Mouse (Mus musculus): ENCODE measurements around the gene Sorl1.
"Not testable (repeated sequence)": the region's sequence is repeated elsewhere in the genome, so short reads cannot be mapped to it uniquely, and the experiment has no call there.

Sorl1 gene

GRCm38 (mm10) chr9:42094028-42094551 is 30.0 kb downstream of the Sorl1 start:
- DNase-seq (ENCODE audit: low spot score) = no peak

GRCm38 (mm10) chr9:42092749-42093148 is 31.3 kb downstream of the Sorl1 start:
- DNase-seq (ENCODE audit: low spot score) = no peak

DNA sequence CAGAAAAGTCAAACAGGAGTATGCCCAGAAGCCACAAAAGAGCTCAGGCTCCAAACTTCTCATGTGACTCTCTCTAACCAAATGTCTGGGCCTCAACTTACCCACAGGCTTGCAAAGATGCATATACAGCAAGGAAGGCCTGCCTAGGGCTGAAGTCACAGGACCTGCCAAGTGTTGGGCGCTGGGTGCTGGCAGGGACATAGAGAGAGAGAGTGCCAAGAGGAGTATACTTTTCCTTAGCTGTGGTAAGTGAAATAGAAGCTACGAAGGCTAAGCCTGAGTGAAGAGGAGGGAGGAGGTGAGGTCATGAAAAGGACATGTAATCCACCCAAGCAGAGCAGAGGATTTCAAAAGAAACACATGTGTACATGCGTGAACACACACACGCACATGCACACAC is 32.5 kb downstream of the Sorl1 start:
- no peak for DNase-seq (ENCODE audit: low spot score)

DNA sequence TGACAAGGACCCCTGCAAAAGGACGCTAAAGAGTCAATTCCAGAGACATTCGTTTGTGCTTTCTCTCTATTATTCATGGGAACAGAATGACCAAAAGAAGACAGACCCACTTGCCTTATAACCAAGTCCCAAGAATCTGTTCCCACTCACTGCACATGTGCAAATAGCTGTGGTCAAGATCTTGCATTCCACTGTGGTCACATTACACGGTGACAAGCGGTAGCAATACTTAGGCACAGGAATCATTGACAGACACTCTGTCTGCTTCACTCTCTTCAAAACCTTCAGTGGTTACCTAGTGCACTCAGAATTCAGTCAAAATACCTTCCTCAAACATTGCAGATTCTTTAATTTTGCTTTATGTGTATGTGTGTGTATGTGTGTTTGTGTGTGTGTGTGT is 36.2 kb downstream of the Sorl1 start:
- DNase-seq (ENCODE audit: low spot score) = no peak

GRCm38 (mm10) chr9:42085970-42086369 is 38.1 kb downstream of the Sorl1 start:
- no peak for DNase-seq (ENCODE audit: low spot score)

DNA sequence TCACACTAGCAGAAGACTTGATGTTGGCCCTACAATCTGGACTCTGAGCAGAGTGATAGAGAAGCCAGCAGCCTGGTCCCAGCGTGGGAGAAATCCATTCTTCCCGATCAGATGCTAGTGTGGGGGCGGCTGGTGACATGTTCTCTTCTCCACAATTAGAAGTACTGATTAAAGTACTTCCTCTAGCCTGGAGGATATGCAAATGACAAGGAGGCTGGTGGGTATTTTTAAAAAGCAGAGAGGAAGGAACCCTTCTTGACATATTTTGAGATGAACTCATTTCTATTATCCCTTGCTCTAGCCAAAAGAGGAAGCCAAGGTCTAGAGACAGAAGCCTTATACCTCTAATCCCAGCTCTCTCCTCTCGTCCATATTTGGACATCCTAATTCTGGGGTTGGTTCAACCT is 40.4 kb downstream of the Sorl1 start:
- no peak for DNase-seq (ENCODE audit: low spot score)

GRCm38 (mm10) chr9:42081681-42082530 is 42.2 kb downstream of the Sorl1 start:
- DNase-seq (ENCODE audit: low spot score) = no peak

DNA sequence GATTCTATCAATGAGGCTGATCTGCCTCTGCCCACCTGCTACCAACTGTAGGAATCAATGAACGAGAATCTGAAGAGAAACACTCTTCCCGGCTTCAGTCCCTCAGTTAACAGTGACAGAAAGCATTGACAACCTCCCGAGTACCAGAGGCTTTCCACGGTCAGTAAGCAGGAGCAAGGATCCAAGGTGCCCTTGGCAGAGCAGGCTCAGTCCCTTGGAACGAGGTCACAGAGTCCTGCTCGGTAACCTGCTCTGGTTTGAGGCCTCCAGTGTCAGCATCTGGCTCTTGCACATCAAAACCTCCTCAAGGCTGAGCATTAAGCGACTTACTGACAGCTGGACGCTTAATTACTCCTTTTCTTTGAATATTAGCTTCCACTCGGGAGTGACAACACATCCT is 43.4 kb downstream of the Sorl1 start:
- no peak for DNase-seq (ENCODE audit: low spot score)

- DNase-seq (ENCODE audit: low spot score) = no peak
These were observed 46.8 kb downstream of the Sorl1 start for GRCm38 (mm10) chr9:42077112-42077845.

- DNase-seq (ENCODE audit: low spot score) = no peak
These were observed 47.7 kb downstream of the Sorl1 start for GRCm38 (mm10) chr9:42076256-42076849.

- DNase-seq (ENCODE audit: low spot score) = no peak
These were observed 48.9 kb downstream of the Sorl1 start for GRCm38 (mm10) chr9:42075241-42075640.

- no peak for DNase-seq (ENCODE audit: low spot score)
These were observed 52.1 kb downstream of the Sorl1 start for GRCm38 (mm10) chr9:42072010-42072409.

- DNase-seq (ENCODE audit: low spot score) = no peak
These were observed 53.2 kb downstream of the Sorl1 start for GRCm38 (mm10) chr9:42070856-42071255.

GRCm38 (mm10) chr9:42069471-42069870 is 54.6 kb downstream of the Sorl1 start:
- DNase-seq (ENCODE audit: low spot score) = no peak

DNA sequence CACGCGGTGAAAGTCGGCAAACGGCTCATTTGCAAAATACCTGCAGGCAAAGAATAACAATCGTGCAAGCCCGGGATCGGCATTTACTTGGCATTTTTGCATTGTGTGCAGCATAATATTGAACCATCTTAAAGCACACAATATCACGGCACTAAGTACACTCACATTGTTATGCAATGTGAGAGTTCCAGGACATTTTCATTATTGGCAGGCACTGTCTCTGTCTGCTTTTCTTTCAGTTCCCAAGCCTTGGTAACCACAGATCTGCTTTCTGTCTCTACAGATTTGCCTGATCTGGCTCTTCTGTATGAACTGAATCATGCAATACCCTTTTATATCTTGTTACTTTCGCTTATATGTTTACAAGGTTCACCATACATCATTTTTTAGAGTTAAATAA is 56.1 kb downstream of the Sorl1 start:
- no peak for DNase-seq (ENCODE audit: low spot score)

GRCm38 (mm10) chr9:42065756-42066155 is 58.3 kb downstream of the Sorl1 start:
- no peak for DNase-seq (ENCODE audit: low spot score)

GRCm38 (mm10) chr9:42063391-42063790 is 60.7 kb downstream of the Sorl1 start:
- no peak for DNase-seq (ENCODE audit: low spot score)

DNA sequence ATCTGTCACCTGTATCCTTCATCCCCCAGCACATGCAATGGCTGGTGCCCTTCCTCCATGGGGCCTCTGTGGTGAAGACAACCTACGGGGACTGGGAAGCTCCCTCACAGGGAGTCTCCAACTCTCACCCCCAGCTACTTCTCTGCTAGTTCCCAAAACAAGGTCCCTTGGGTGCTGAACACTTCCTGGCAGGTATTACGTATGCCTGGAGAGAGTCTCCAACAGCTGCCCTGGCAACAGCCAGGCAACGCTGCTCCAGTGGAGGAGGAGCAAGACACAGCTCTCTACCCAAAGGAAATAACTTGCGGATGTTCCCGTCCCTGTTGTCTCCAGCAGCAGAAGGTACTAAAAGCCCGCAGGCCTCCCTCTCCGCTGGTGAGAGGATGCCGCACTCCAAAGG is 61.8 kb downstream of the Sorl1 start:
- no peak for DNase-seq (ENCODE audit: low spot score)

GRCm38 (mm10) chr9:42059006-42059405 is 65.1 kb downstream of the Sorl1 start:
- not testable (repeated sequence) for DNase-seq (ENCODE audit: low spot score)

DNA sequence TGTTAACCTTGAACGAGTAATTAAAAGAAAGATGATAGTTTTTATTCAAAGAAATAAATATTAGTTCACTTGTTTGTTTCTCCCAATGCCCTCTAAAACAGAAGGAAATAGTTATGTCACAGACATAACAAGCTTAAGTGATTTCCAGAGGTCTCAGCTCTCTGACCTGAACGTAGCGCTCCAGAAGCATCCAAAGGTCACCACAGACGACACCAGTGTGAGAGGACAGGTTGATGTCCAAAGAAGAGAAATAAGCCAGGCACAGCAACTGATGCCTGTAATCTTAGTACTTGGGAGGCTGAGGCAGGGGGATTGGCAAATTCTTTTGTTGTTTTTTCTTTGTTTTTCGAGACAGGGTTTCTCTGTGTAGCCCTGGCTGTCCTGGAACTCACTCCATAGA is 67.5 kb downstream of the Sorl1 start:
- DNase-seq (ENCODE audit: low spot score) = no peak

DNA sequence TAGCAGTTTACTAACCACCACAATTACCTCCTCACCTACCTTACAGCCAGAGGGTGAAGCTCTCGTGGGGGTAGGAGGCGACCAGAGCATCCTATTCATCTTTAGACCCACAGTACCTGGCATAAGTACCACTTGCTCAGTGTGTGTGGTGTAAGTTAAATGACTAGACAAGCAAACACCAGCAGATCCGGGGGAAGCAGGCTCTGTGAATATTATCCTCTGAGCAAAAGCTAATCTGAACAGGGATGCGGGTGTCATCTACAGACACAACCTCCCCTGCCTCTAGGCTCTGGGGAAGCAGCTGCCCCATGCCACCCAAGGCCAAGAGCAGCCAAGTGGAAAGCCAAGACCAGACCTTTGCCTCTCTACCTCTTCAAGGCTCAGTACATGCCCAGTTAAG is 68.7 kb downstream of the Sorl1 start:
- no peak for DNase-seq (ENCODE audit: low spot score)

GRCm38 (mm10) chr9:42054339-42055272 is 69.5 kb downstream of the Sorl1 start:
- no peak for DNase-seq (ENCODE audit: low spot score)
